Mouse (Mus musculus) neural tube, embryonic 11.5 days (tissue): Measurements from ENCODE around the gene Tut7. TPM values are rescaled to one million over a fixed set of nuclear protein-coding genes. Genes with fewer than 3 reads are reported as not detected.

Experiments
- ATAC-seq: fragments of 200-750 bp; cut with Nextera tagmentation; 2 replicates; pipeline ENCODE4 v1.8.0; 2017; ENCODE audit warnings: moderate number of reproducible peaks, mild to moderate bottlenecking, moderate TSS enrichment, moderate library complexity; ENCODE audit not compliant: insufficient read depth, low FRiP score, low TSS enrichment
- DNase-seq: peaks from one replicate; pipeline ENCODE4 v3.0.0-alpha.2; 2015; ENCODE audit warnings: low spot score
- H3K27ac ChIP-seq: fragments of 300-500 bp; sonication (generic); 2 replicates; pipeline ENCODE4 v1.5.1; 2014; ENCODE audit warnings: low read depth, mild to moderate bottlenecking, low read length
- H3K27me3 ChIP-seq: fragments of 300-500 bp; sonication (generic); 2 replicates; pipeline ENCODE4 v1.6.1; 2014; ENCODE audit warnings: mild to moderate bottlenecking, low read length, mixed read lengths; ENCODE audit not compliant: control insufficient read depth, insufficient read depth
- H3K36me3 ChIP-seq: fragments of 300-500 bp; sonication (generic); 2 replicates; pipeline ENCODE4 v1.6.1; 2014; ENCODE audit warnings: mild to moderate bottlenecking, low read length, moderate library complexity, mixed read lengths; ENCODE audit not compliant: control insufficient read depth, insufficient read depth
- H3K4me1 ChIP-seq: fragments of 300-500 bp; sonication (generic); 2 replicates; pipeline ENCODE4 v1.6.1; 2014; ENCODE audit warnings: low read length, mixed read lengths; ENCODE audit not compliant: control insufficient read depth, insufficient read depth
- H3K4me2 ChIP-seq: fragments of 300-500 bp; sonication (generic); 2 replicates; pipeline ENCODE4 v1.6.1; 2014; ENCODE audit warnings: low read depth, mild to moderate bottlenecking, moderate library complexity
- H3K4me3 ChIP-seq: fragments of 300-500 bp; sonication (generic); 2 replicates; pipeline ENCODE4 v1.5.1; 2014; ENCODE audit warnings: low read depth, low read length
- H3K9ac ChIP-seq: fragments of 300-500 bp; sonication (generic); 2 replicates; pipeline ENCODE4 v1.6.1; 2014; ENCODE audit warnings: mild to moderate bottlenecking, low read length
- H3K9me3 ChIP-seq: fragments of 300-500 bp; sonication (generic); 2 replicates; pipeline ENCODE4 v1.6.1; 2016; ENCODE audit warnings: low read length; ENCODE audit not compliant: control insufficient read depth
- WGBS: fragments of 180-500 bp; shearing (Covaris S2); extraction: QIAGEN DNeasy Blood & Tissue Kit; methylation state at CpG from one replicate; pipeline ENCODE4 v1.1.7; 2014; 5-methylcytosine and 5-hydroxymethylcytosine counted together
- polyA plus RNA-seq: library from polyadenylated mRNA; unstranded; fragments of >200 nt; fragmentation: Nextera tagmentation; extraction: Ambion mirVana; gene quantifications from 2 replicates; pipeline ENCODE4 v1.2.1, GENCODE M21; 2014

Gene Tut7
- polyA plus RNA-seq, 1 experiment from 2014 or later, result 51.8 TPM

- Histone ChIP-seq H3K4me2 (no peak overlapping the region), H3K4me3 (no peak overlapping the region), H3K36me3 (peaks cover 3% of the 10 kb centered on the region; the same call in 1 of the 2 replicates), H3K9ac (no peak overlapping the region), H3K4me1 (peaks cover 21% of the 10 kb centered on the region), H3K27me3 (no peaks in the 10 kb centered on the region), H3K27ac (no peak overlapping the region), H3K9me3 (no peaks in the 10 kb centered on the region)
- DNase-seq (no peak), ATAC-seq (no peak)
- 75% methylated on average over 11 of the region's 11 CpGs for WGBS
Measured at GRCm38 (mm10) chr13:59766786-59767515, 56.0 kb downstream of the Tut7 start.

GRCm38 (mm10) chr13:59762791-59763190, 60.2 kb downstream of the Tut7 start:
- WGBS, result 95% methylated on average over 7 of the region's 7 CpGs
- H3K9me3 ChIP-seq, result no peaks in the 10 kb centered on the region

DNA sequence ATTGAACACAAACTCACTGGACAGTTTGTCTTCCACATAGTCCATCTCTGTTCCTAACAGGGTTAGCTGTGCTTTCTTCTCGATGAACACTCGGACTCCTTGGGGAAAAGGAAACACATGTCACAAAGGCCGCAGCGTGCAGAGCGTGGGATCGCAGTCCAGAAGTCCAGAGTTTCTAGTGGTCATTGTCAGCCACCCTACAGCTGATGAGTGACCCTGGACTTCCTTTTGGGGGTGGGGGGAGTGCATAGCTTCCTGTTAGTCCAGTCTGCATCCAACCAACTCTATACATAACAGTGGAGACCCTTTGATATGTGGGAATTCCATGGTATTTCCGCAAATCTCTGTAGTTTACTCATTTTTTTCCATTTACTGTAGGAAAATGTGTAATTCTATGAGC, 66.0 kb downstream of the Tut7 start:
- Histone ChIP-seq H3K36me3 (peaks cover 7% of the 10 kb centered on the region), H3K4me3 (no peak overlapping the region), H3K4me1 (no peaks in the 10 kb centered on the region), H3K9me3 (no peaks in the 10 kb centered on the region), H3K4me2 (no peak overlapping the region), H3K27ac (no peak overlapping the region), H3K27me3 (no peaks in the 10 kb centered on the region), H3K9ac (no peak overlapping the region)
- WGBS, result 94% methylated on average over 7 of the region's 7 CpGs
- ATAC-seq, result no peak
- DNase-seq, result no peak

More at GRCm38 (mm10) chr13:59762791-59763190, 60.2 kb downstream of the Tut7 start:
- no peak overlapping the region for H3K4me2 ChIP-seq
- no peak overlapping the region for H3K9ac ChIP-seq
- H3K4me1 ChIP-seq, result peaks cover 15% of the 10 kb centered on the region; the same call in 1 of the 2 replicates
- no peaks in the 10 kb centered on the region for H3K27me3 ChIP-seq
- no peak overlapping the region for H3K27ac ChIP-seq
- H3K36me3 ChIP-seq, result peaks cover 5% of the 10 kb centered on the region
- no peak overlapping the region for H3K4me3 ChIP-seq
- DNase-seq, result no peak
- no peak for ATAC-seq

GRCm38 (mm10) chr13:59750310-59750709, 72.6 kb downstream of the Tut7 start:
- Histone ChIP-seq H3K36me3 (peaks cover 3% of the 10 kb centered on the region; the same call in 1 of the 2 replicates), H3K9me3 (no peaks in the 10 kb centered on the region), H3K4me2 (no peak overlapping the region), H3K27me3 (no peaks in the 10 kb centered on the region), H3K4me1 (no peaks in the 10 kb centered on the region), H3K4me3 (no peak overlapping the region), H3K9ac (no peak overlapping the region), H3K27ac (no peak overlapping the region)
- DNase-seq, result no peak
- 85% methylated on average over 12 of the region's 12 CpGs for WGBS
- no peak for ATAC-seq

DNA sequence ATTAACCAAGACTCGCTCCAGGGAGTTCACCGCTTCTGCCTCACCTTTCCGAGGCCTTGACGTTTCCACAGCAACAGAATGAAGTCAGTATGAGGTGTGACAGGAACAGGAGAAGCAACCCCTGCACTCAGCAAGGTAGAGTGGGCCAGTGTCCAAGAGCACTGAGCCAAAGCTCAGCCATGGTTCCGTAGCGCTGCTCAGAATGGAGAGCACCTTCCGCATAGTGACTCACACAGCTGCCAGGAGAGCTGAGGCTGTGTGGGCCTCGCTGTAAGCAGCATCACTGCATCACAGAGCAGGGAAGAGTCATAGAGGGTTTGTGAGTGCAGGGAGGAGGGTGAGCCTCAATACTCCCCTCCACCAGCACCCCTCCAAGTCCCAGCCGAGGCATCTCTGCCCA, 76.2 kb downstream of the Tut7 start, which contains the start of gene 1700014D04Rik:
TSS of gene 1700014D04Rik (minus strand) at position 42 of the 400 bp plus-strand sequence.
- Histone ChIP-seq H3K27me3 (no peaks in the 10 kb centered on the region), H3K9ac (no peak within 1 kb of the TSS), H3K4me1 (no peaks in the 10 kb centered on the region), H3K27ac (no peak within 1 kb of the TSS), H3K9me3 (no peaks in the 10 kb centered on the region), H3K4me3 (no peak within 1 kb of the TSS), H3K36me3 (no peaks in the 10 kb centered on the region), H3K4me2 (no peak within 1 kb of the TSS)
- DNase-seq (no peak), ATAC-seq (no peak)
- 90% methylated on average over 9 of the region's 9 CpGs for WGBS

- 81% methylated on average over 5 of the region's 6 CpGs for WGBS
- no peaks in the 10 kb centered on the region for H3K4me1 ChIP-seq
- no peaks in the 10 kb centered on the region for H3K9me3 ChIP-seq
- no peaks in the 10 kb centered on the region for H3K36me3 ChIP-seq
- no peak for DNase-seq
- no peak for ATAC-seq
- no peak overlapping the region for H3K9ac ChIP-seq
- H3K27me3 ChIP-seq, result no peaks in the 10 kb centered on the region
- H3K27ac ChIP-seq, result no peak overlapping the region
- H3K4me2 ChIP-seq, result no peak overlapping the region
- no peak overlapping the region for H3K4me3 ChIP-seq
Measured at GRCm38 (mm10) chr13:59746164-59746563, 76.8 kb downstream of the Tut7 start.

DNA sequence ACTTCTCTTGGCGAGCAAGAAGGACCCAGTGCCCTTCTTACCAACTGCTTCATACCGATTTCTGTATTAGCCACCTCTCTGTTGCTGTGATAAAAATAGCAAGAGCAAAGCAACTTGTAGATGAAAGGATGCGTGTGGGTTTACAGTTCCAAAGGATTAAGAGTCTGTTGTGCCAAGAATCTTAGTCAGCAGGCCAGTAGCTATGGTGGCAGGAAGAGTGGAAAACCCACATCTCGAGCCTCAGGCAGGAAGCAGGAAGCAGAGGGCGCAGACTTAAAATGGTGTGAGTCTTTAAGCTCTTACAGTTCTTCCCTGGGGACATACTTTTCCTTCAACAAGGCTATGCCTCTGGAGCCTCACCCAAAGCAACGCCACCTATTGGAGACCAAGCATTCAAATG, 77.5 kb downstream of the Tut7 start:
- Histone ChIP-seq H3K36me3 (no peaks in the 10 kb centered on the region), H3K9me3 (no peaks in the 10 kb centered on the region), H3K4me1 (no peaks in the 10 kb centered on the region), H3K9ac (no peak overlapping the region), H3K4me2 (no peak overlapping the region), H3K27ac (no peak overlapping the region), H3K4me3 (no peak overlapping the region), H3K27me3 (no peaks in the 10 kb centered on the region)
- ATAC-seq, result no peak
- WGBS, result 86% methylated on average over 6 of the region's 6 CpGs
- DNase-seq, result no peak

GRCm38 (mm10) chr13:59741697-59742096, 81.2 kb downstream of the Tut7 start:
- WGBS, result 86% methylated on average over 10 of the region's 10 CpGs
- H3K27me3 ChIP-seq, result no peaks in the 10 kb centered on the region
- H3K4me2 ChIP-seq, result no peak overlapping the region
- H3K9me3 ChIP-seq, result no peaks in the 10 kb centered on the region
- H3K4me3 ChIP-seq, result no peak overlapping the region
- H3K4me1 ChIP-seq, result no peaks in the 10 kb centered on the region
- ATAC-seq (no peak), DNase-seq (no peak)
- H3K36me3 ChIP-seq, result no peaks in the 10 kb centered on the region
- no peak overlapping the region for H3K9ac ChIP-seq
- no peak overlapping the region for H3K27ac ChIP-seq

GRCm38 (mm10) chr13:59741096-59741495, 81.9 kb downstream of the Tut7 start:
- DNase-seq (no peak), ATAC-seq (no peak)
- 92% methylated on average over 11 of the region's 11 CpGs for WGBS
- no peaks in the 10 kb centered on the region for H3K36me3 ChIP-seq
- H3K27me3 ChIP-seq, result no peaks in the 10 kb centered on the region
- H3K27ac ChIP-seq, result no peak overlapping the region
- H3K9ac ChIP-seq, result no peak overlapping the region
- H3K4me1 ChIP-seq, result no peaks in the 10 kb centered on the region
- no peak overlapping the region for H3K4me3 ChIP-seq
- H3K9me3 ChIP-seq, result no peaks in the 10 kb centered on the region
- no peak overlapping the region for H3K4me2 ChIP-seq
